Comparison of ENCODE assay signal across 8 mouse cellular contexts in genomic region chr1:194938715-194939114, GRCm38 (mm10). TPM values are rescaled to one million over a fixed set of nuclear protein-coding genes. Genes with fewer than 3 reads are reported as not detected.
DNase-seq lines count a peak whose midpoint lies in the region; ATAC-seq and TF ChIP-seq lines count a peak whose summit lies in the region.

Cd34 (plus strand) TSS chr1:194938819.

- no peak within 1 kb of the TSS for H3K27ac ChIP-seq in embryonic fibroblast, embryonic 13.5 days (ENCODE audit: insufficient read depth, low read length)
- H3K27ac ChIP-seq in heart, embryonic 15.5 days, result peak within 1 kb of the TSS; percentile 62
- H3K27ac ChIP-seq in liver, embryonic 14.5 days, result no peak within 1 kb of the TSS

- WGBS in heart, embryonic 15.5 days, result 2% methylated on average over 26 of the region's 26 CpGs
- whole genome bisulfite sequencing in liver, embryonic 14.5 days (ENCODE audit: insufficient replicate concordance), result under 1% methylated on average over 26 of the region's 26 CpGs

- 0 out of 2 replicates have a peak, but pooled peaks cover 3% of the 10 kb centered on the region for H3K27me3 ChIP-seq in heart, embryonic 15.5 days
- H3K27me3 ChIP-seq in liver, embryonic 14.5 days (ENCODE audit: control insufficient read depth, insufficient read depth, low read length), result peaks cover 10% of the 10 kb centered on the region

- no peak for TF ChIP-seq POLR2A in embryonic fibroblast, embryonic 13.5 days (IDR thresholded peaks at IDR 0.05; ENCODE audit: low read depth, low read length)

- TF ChIP-seq CTCF in embryonic fibroblast, embryonic 13.5 days (IDR thresholded peaks at IDR 0.05; ENCODE audit: borderline replicate concordance, insufficient read depth, low read length), result no peak
- TF ChIP-seq CTCF in liver, embryonic 14.5 days (IDR thresholded peaks at IDR 0.05; ENCODE audit: low read depth), result no peak

- no peaks in the 10 kb centered on the region for H3K9me3 ChIP-seq in heart, embryonic 15.5 days (replicated peaks)
- no peaks in the 10 kb centered on the region for H3K9me3 ChIP-seq in liver, embryonic 14.5 days (ENCODE audit: control insufficient read depth, low read length)

- peak within 1 kb of the TSS; percentile 48 for H3K4me3 ChIP-seq in embryonic fibroblast, embryonic 13.5 days (ENCODE audit: insufficient read depth, low read length)
- peak within 1 kb of the TSS; percentile 54 for H3K4me3 ChIP-seq in heart, embryonic 15.5 days
- H3K4me3 ChIP-seq in liver, embryonic 14.5 days (ENCODE audit: insufficient read depth in 1 of 2, low read depth in 2 of 2, low read length in 2 of 2), result peak within 1 kb of the TSS; percentile 31 to 37

- H3K9ac ChIP-seq in heart, embryonic 15.5 days, result peak within 1 kb of the TSS; percentile 63
- H3K9ac ChIP-seq in liver, embryonic 14.5 days (replicated peaks), result no peak within 1 kb of the TSS; the same call in 1 of the 2 replicates

- peaks cover 4% of the 10 kb centered on the region for H3K4me1 ChIP-seq in embryonic fibroblast, embryonic 13.5 days (ENCODE audit: control insufficient read depth, insufficient read depth, low read length)
- peaks cover 7% of the 10 kb centered on the region; the same call in 1 of the 2 replicates for H3K4me1 ChIP-seq in heart, embryonic 15.5 days (replicated peaks)
- H3K4me1 ChIP-seq in liver, embryonic 14.5 days (replicated peaks; ENCODE audit: control insufficient read depth in 2 of 2, insufficient read depth in 2 of 2, low read length in 1 of 2), result 0 out of 4 replicates have a peak, but pooled peaks cover 0 to 2% of the 10 kb centered on the region in 2 experiments

- no peaks in the 10 kb centered on the region for H3K36me3 ChIP-seq in heart, embryonic 15.5 days
- no peaks in the 10 kb centered on the region for H3K36me3 ChIP-seq in liver, embryonic 14.5 days (replicated peaks; ENCODE audit: control insufficient read depth, insufficient read depth, low read depth)

- peak; percentile 93 for ATAC-seq in heart, embryonic 15.5 days (replicated peaks; ENCODE audit: insufficient number of reproducible peaks, insufficient read depth, low FRiP score, low read depth)
- peak; percentile 38; the same call in 1 of the 2 replicates for ATAC-seq in liver, embryonic 14.5 days (ENCODE audit: insufficient read depth)

- peak within 1 kb of the TSS; percentile 70 for H3K4me2 ChIP-seq in heart, embryonic 15.5 days
- H3K4me2 ChIP-seq in liver, embryonic 14.5 days (ENCODE audit: low read depth), result peak within 1 kb of the TSS; percentile 8; the same call in 1 of the 2 replicates

- DNase-seq in frontal cortex, adult 2 months (ENCODE audit: extremely low spot score in 1 of 2, low spot score in 1 of 2), result peak in 1 of 2 experiments; percentile 26
- no peak for DNase-seq in frontal cortex, postnatal 10 days (ENCODE audit: low spot score in 2 of 2)
- peak; percentile 77 for DNase-seq in kidney, postnatal 14 days
- DNase-seq in liver, embryonic 14.5 days (ENCODE audit: low read depth in 3 of 3, low spot score in 3 of 3), result no peak
- peak; percentile 44 for DNase-seq in neural tube, embryonic 10.5 days (ENCODE audit: extremely low spot score, low spot score)
- DNase-seq in yolk sac, embryonic 10.5 days (ENCODE audit: low spot score), result peak; percentile 27

- TF ChIP-seq EP300 in liver, embryonic 14.5 days (IDR thresholded peaks at IDR 0.05; ENCODE audit: low read depth), result no peak

RNA-seq across cellular contexts. Expression of gene Cd34, which starts in this region (rescaled TPM):
- polyA plus RNA-seq in frontal cortex, adult 2 months (2012; rRNA removed), result 43.8 and 48.6 TPM in 2 replicates
- polyA plus RNA-seq in embryonic fibroblast, embryonic 13.5 days (2011; ENCODE audit: insufficient read length, low read depth, missing spikeins), result 7.1 and 7.8 TPM in 2 replicates
- 111 and 116 TPM in 2 replicates for polyA plus RNA-seq in heart, embryonic 15.5 days (2015; fragmentation: Nextera tagmentation; extraction: Ambion mirVana)
- 5.8 and 7.7 TPM in 2 replicates for polyA plus RNA-seq in liver, embryonic 14.5 days (2012; rRNA removed)
- 10.6 and 11.2 TPM in 2 replicates for polyA plus RNA-seq in liver, embryonic 14.5 days (2014; fragmentation: Nextera tagmentation; extraction: Ambion mirVana)

Comparison
In these comparisons a context has a peak if more than half of its experiments do, and no peak if none do; other contexts are left out.
1. DNase-seq: peak in kidney, postnatal 14 days (single experiment), neural tube, embryonic 10.5 days (single experiment) and yolk sac, embryonic 10.5 days (single experiment); none in frontal cortex, postnatal 10 days (0 of 2) and liver, embryonic 14.5 days (0 of 3).
2. Peak in every context shown above with its lines, with median percentiles within 50 percentile points of each other: H3K4me3 ChIP-seq.